ENCODE assay signal across 11 mouse cellular contexts in the genomic region with DNA sequence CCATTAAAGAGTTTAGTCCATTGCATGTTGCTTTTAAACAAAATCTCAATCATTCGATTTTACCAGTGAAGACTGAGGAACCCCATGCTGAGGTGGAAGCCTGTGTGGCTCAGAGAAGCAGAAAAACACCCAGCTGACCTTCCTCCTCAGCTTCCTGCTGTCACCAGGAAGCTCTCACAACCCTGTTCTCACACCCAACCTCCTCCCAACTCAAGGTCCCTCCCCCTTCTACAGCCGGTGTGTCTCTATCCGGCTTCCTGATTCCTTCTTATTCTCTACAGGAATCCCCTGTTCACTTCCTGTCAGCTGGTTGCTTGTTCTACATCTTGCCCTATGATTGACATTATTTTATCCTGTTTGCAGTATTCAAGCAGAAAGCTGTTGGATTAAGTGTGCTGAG. TPM values are rescaled to one million over a fixed set of nuclear protein-coding genes. Genes with fewer than 3 reads are reported as not detected.
DNase-seq lines count a peak whose midpoint lies in the region; ATAC-seq and TF ChIP-seq lines count a peak whose summit lies in the region.
"Had no signal": no experiment of that assay in that cellular context is flagged by ENCODE, and none has a peak within 500 bp of the region (broad histone marks: within the 10 kb centered on the region; RNA-seq: fewer than 3 reads in every experiment).

No protein-coding gene starts in this region.

- H3K27ac ChIP-seq in kidney, embryonic 15.5 days = peak overlapping the region; percentile 56; the same call in 1 of the 2 replicates
- no peak overlapping the region for H3K27ac ChIP-seq in kidney, adult 2 months (ENCODE audit: insufficient read depth, low read depth, low read length)
- H3K27ac ChIP-seq in liver, embryonic 16.5 days (ENCODE audit: low read length) = peak overlapping the region; percentile 41; the same call in 1 of the 2 replicates
- H3K27ac ChIP-seq: forebrain, embryonic 13.5 days; layer of hippocampus, adult 2 months had no signal

- no peak for TF ChIP-seq POLR2A in kidney, adult 2 months (IDR thresholded peaks at IDR 0.05; ENCODE audit: low read depth, low read length)

- H3K9me3 ChIP-seq in kidney, embryonic 15.5 days (replicated peaks) = no peaks in the 10 kb centered on the region
- H3K9me3 ChIP-seq in liver, embryonic 16.5 days (replicated peaks; ENCODE audit: control insufficient read depth, low read length) = no peaks in the 10 kb centered on the region
- H3K9me3 ChIP-seq: forebrain, embryonic 13.5 days had no signal

- WGBS in kidney, embryonic 15.5 days = 48% methylated on average over 3 of the region's 3 CpGs
- WGBS in kidney, adult 2 months = 32% methylated on average over 3 of the region's 3 CpGs
- WGBS in liver, embryonic 16.5 days (ENCODE audit: insufficient replicate concordance) = 15% methylated on average over 3 of the region's 3 CpGs

- no peak for DNase-seq in kidney, adult 2 months
- DNase-seq in thymus, postnatal 14 days = peak; percentile 18
- no peak for DNase-seq in thymus, adult 18-20 months
- DNase-seq in yolk sac, embryonic 10.5 days (ENCODE audit: low spot score) = peak; percentile 11
- DNase-seq in urinary bladder, postnatal 4 days (ENCODE audit: low spot score in 2 of 2) = no peak
- no peak for DNase-seq in urinary bladder, adult 2 months (ENCODE audit: low spot score)
- DNase-seq: right cerebral cortex, postnatal 25 days had no signal

- H3K36me3 ChIP-seq in kidney, embryonic 15.5 days = no peaks in the 10 kb centered on the region
- H3K36me3 ChIP-seq in kidney, adult 2 months (ENCODE audit: control insufficient read depth, insufficient read depth, low read length) = no peaks in the 10 kb centered on the region
- no peaks in the 10 kb centered on the region for H3K36me3 ChIP-seq in liver, embryonic 16.5 days (ENCODE audit: control insufficient read depth, insufficient read depth)

- H3K4me2 ChIP-seq in kidney, embryonic 15.5 days = no peak overlapping the region
- no peak overlapping the region for H3K4me2 ChIP-seq in liver, embryonic 16.5 days (ENCODE audit: low read depth, low read length)
- H3K4me2 ChIP-seq: forebrain, embryonic 13.5 days had no signal

- H3K27me3 ChIP-seq in kidney, embryonic 15.5 days = no peaks in the 10 kb centered on the region
- H3K27me3 ChIP-seq in kidney, adult 2 months (replicated peaks; ENCODE audit: control insufficient read depth, insufficient read depth, low read length) = no peaks in the 10 kb centered on the region
- H3K27me3 ChIP-seq in liver, embryonic 16.5 days (ENCODE audit: control insufficient read depth, insufficient read depth, low read depth, low read length) = no peaks in the 10 kb centered on the region
- H3K27me3 ChIP-seq: forebrain, embryonic 13.5 days had no signal

- TF ChIP-seq CTCF in kidney, adult 2 months (conservative IDR thresholded peaks at IDR 0.05; ENCODE audit: insufficient read depth, insufficient read length, low read depth, low read length) = no peak

- no peak overlapping the region for H3K4me3 ChIP-seq in kidney, embryonic 15.5 days (replicated peaks)
- H3K4me3 ChIP-seq in kidney, adult 2 months (ENCODE audit: insufficient read depth, low read depth, low read length) = no peak overlapping the region
- H3K4me3 ChIP-seq in liver, embryonic 16.5 days (ENCODE audit: low read depth, low read length) = no peak overlapping the region
- H3K4me3 ChIP-seq: forebrain, embryonic 13.5 days; layer of hippocampus, adult 2 months had no signal

- peaks cover 29% of the 10 kb centered on the region for H3K4me1 ChIP-seq in kidney, embryonic 15.5 days
- peaks cover 7% of the 10 kb centered on the region for H3K4me1 ChIP-seq in kidney, adult 2 months (ENCODE audit: control insufficient read depth, insufficient read depth, low read length)
- H3K4me1 ChIP-seq in liver, embryonic 16.5 days (ENCODE audit: control insufficient read depth, low read depth, low read length) = no peaks in the 10 kb centered on the region; the same call in 1 of the 2 replicates

- no peak for ATAC-seq in kidney, embryonic 15.5 days (replicated peaks; ENCODE audit: low FRiP score)
- ATAC-seq in liver, embryonic 16.5 days (ENCODE audit: low read depth) = peak; percentile 61
- ATAC-seq: forebrain, embryonic 13.5 days had no signal

- no peak overlapping the region for H3K9ac ChIP-seq in kidney, embryonic 15.5 days
- no peak overlapping the region for H3K9ac ChIP-seq in liver, embryonic 16.5 days (ENCODE audit: low read depth, low read length)
- H3K9ac ChIP-seq: forebrain, embryonic 13.5 days had no signal

RNA-seq across cellular contexts. Expression of gene Nid2, which starts 38.0 kb away (rescaled TPM):
- 104 and 128 TPM in 2 replicates for polyA plus RNA-seq in kidney, embryonic 15.5 days (2015; fragmentation: Nextera tagmentation; extraction: Ambion mirVana)
- polyA plus RNA-seq in kidney, adult 2 months (2012; rRNA removed) = 17.6 and 21.4 TPM in 2 replicates
- 14.3 and 16.1 TPM in 2 replicates for polyA plus RNA-seq in liver, embryonic 16.5 days (2015; fragmentation: Nextera tagmentation; extraction: Ambion mirVana)
- polyA plus RNA-seq in urinary bladder, adult 2 months (2012; rRNA removed) = 9.0 and 12.6 TPM in 2 replicates

Comparison
In these comparisons a context has a peak if more than half of its experiments do, and no peak if none do; other contexts are left out.
1. DNase-seq: peak in thymus, postnatal 14 days (single experiment) and yolk sac, embryonic 10.5 days (single experiment); none in kidney, adult 2 months (single experiment), thymus, adult 18-20 months (0 of 2), urinary bladder, postnatal 4 days (0 of 2) and urinary bladder, adult 2 months (single experiment).